Mouse (Mus musculus) thymus, adult 18-20 months (tissue): Measurements from ENCODE around the gene Rps6kc1.

Experiments
- DNase-seq, 2 experiments: peaks; one replicate each; pipeline ENCODE4 v3.0.0; 2022; ENCODE audit warnings: mixed read lengths in 2 of 2

Rps6kc1 gene

DNA sequence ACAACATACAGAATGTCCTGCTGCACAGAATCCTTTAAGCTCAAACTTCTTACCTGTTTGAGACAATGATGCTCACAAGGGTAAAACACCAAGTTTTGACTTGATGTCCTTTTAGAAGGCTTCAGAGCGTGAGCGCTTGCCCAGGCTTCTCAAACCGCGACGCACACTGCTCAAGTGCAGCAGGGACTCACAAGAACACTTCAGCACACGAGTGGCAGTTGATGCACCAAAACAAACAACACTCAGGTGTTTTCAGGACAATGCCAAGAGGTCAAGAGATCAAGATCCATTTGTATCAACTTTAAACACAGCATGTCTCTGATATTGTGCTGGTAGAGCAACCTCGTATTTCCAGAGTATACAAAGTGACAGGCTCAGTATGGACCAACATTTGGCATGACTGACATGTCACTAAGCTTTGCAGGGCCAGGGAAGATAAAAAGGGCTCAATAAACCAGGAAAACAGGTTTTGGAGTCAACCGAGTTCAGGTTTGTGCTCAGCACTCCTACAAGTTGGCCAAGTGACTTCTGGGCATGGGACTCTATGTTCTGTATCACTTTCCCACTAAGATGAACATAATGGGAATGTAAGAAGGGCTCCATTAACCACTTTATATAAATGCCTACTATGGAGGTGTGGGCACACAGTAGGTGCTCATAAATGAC is 78.5 kb downstream of the Rps6kc1 start:
- no peak for DNase-seq

DNA sequence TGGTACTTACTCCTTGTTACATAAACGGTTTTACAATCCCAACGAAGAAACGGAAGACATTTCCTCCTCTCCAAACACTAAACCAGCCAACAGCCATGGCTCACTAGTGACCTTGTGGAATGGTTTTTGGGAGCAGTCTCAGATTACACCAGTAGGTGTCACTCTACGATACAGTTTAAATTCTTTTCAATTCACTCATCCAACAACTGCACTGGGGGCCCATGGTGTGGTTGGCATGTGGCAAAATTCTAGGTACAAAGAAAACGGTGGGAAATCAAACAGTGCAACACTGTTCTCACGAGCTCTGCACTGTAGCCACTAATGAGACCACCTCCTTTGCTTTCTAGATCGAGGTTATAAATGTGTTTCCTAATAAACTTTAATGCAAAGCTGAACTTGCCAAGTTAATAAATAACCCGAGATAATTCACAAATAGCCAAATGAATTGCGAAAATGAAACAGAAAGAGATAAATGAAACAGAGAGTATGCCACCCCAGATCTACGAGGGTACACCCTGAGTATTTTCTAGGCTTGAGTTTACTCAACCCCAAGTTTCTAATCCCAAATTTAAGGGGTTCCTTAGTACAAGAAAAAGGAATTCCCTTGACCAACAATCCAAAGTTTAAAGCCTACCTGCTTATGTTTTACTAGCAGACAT is 79.6 kb downstream of the Rps6kc1 start:
- DNase-seq, result no peak

DNA sequence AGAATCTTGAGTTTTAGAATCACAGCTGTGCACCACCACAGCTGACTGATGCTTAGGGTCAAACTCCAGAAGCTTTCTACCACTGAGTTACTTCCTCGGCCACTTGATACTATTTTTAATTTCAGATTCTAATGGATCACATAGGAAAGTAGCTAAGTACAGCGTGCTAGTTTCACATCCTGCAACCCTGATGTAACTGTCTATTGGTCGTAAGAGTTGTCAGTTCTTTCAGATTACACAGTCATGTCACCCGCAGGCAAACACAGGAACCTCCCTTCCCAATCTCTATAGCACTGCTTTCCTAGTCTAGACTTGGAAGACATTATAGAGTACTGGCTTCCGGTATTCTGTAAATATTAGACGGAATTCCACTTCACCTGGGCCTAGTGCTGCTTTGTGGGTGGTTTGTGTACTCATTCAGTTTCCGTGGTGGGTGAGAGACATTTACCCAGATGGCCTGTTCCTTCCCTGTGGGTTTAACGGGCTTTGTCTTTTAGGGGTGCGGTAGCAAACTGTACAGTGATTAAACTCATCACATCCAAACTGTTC is 85.0 kb downstream of the Rps6kc1 start:
- DNase-seq, result no peak

DNA sequence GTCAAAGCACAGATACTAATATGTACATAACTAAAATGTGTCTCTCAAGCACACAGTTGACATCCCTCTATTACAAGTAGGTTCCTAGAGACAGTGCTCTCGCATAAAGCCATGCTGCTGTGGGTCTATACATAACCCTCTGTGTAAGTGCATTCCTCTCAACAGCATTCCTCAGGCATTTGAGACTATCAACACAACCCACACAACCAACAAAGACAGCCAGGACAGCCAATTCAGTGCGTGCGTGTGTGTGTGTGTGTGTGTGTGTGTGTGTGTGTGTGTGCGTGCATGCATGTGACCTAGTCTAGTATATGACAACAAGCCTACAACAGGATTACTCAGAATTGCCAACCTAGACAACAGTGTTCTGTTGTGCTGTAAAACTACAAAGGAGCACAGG is 87.8 kb downstream of the Rps6kc1 start:
- DNase-seq, result no peak

DNA sequence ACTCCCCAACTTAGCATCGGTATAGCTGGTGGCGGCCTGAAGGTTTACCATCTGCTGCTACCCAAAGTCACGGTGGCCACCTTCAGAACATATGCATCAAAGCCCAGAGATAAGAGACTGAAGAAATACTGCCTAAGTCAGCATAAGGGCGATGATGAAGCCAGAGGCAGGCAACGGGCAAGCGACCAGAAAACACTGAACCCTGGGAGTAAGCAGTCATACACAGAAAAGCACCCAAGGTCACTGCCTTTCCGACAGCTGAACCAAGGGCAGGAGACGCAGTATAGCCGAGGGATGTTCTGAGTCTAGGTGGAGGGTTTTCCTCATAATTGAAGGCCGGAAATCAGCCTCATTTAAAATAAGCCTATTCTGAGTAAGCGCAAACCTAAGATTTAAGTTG is 95.4 kb downstream of the Rps6kc1 start:
- no peak for DNase-seq

DNA sequence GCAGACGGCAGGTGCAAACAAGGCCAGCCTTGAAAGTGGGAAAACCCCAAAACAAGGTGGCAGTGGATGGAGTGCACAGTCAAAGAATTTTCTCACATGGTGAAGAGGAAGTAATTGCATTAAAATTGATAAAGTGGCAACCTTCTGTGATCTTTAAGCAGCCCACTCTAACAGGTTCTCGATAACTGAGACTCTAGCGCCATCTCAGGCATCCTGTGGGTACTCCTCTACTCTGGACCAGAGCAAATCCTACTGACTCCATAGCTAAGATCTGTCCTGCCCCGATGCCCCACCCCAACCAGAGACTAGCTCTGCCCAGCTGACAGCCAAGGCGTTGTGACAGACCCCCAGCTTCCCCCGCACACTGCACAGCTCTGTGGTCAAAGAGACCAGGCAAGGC is 101.2 kb downstream of the Rps6kc1 start:
- no peak for DNase-seq

DNA sequence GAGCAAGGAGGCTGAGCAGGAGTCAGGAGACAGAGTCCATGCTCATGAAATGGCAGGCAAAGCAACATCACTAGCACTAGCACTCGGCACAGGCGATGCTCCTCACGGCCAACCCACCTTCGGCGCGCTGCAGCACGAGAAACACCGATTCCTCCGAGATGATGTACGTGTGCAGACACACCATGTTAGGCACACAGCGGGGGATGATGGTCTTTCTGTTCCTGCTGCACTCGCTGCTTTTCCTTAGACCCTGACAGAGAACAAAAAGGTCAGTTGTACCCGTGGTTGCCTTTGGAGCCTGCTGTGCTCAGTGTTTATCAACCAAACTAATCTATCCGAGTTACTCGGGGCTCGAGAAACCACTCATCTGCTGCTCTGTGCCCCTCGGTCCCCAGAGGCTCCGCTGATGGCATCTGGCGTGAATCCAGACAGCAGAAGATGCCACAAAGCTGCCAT is 102.8 kb downstream of the Rps6kc1 start:
- DNase-seq, result no peak

DNA sequence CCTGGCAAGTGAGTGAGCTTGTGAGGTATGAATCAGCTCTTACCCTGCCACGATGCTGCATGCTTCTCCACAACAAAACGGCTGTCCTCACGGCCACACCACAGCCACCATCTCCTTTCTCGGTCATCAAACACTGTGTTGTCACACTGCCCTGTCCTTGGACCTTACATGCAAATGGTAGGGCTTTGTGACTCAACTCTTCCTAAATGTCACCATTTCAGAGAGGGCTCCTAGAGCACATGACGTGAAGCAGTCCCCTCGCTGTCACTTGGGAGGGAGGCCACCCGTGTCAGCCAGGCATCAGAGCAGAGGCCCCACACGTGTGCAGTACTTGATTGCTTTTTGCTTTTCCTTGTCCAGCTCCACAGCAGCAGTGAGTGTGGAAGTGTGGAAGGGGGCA is 104.8 kb downstream of the Rps6kc1 start:
- no peak for DNase-seq

DNA sequence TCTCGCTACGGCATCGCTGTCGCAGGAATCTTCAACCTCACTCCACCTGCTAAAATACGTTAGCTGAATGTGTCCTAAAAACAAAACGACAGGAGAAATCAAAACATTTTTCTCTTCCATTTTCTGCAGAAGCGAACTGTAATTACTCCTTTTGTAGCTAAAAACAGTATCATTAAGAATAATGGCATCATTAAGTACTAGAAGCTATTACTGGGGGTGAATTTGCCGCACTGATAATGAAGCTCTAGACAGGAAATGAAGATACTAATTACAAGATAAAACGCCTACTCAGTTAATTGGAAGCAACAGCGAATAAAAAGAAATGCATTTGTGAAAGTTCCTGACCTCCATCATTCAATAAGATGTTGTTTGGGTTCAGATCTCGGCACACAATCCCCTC is 112.9 kb downstream of the Rps6kc1 start:
- DNase-seq, result no peak

DNA sequence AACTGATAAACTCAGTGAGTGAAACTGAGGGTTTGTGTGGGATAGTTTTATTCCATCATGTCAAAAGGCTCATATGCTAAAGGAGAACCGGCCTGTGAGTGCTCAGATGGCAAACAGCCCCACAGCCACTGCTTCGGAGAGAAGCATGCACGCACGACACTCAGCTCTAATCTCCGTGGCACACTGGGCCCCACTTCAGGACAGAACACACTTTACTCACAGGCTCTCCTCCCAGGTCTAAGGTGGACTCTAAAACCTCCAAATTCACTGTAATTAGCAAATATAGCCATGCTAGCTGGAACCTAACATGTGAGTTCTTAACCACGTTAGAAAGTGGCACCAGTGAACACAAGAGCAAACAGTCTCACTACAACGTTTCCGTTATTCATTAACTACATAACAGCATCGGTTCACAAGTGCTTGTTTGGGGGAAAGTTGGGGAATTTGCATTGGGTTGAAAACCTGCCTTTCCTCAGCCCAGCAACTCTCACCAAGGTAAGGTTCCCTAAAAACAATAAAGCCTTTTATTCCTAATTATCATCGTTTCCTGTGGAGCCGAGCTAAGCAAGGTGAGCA is 114.0 kb downstream of the Rps6kc1 start:
- DNase-seq, result no peak

DNA sequence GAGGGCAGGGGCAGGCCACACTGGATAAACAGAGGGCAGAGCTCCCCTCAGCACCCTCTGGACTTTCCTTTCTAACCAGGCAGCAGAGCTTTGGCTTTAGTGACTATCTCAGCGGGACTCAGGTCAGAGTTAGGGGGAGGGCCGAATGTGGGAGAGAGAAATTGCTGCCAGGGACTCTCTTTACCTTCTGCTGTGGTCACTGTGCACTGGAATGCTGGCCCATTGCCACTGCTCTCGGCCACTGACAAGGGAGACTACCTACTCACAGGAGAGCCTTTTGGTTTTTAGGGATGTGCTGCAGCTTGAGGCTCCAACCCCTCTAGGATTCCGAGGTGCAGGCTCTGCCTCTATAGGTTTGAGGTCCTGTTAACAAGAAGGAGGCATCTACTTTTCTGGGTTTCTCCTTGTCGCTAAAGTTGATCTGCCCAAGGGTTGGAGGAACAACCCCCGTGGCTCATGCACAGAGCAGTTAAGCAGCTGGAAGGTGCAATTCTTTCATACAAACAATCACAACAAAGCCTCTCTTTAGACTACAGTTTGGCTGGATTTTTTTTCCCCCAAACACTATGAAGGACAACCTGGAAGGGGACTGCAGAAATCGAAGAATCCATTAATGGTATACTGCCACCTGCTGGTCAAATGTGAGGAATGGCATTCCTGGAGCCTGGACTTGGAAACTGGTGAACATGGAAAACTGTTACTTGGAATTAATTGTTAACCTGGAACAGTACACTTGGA is 114.7 kb downstream of the Rps6kc1 start:
- no peak for DNase-seq

DNA sequence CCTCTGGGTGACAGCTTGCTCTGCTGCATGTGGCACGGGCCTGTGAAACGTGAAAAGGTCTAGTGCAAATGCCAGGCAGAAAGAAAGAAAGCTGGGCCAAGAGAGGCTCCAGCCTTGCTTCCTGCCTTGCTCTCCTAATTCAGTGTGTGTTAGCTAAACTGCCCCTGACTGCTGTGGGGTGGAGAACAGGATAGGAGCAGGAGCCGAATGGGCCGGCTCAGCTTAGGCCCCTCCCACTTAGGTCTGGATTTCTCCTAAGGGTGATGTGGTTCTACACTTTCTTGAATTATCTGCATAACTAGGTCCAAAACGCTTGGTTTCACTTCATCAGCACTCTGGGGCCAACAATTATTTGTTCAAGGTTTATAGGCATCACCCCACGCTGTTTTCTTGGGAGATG is 119.9 kb downstream of the Rps6kc1 start:
- no peak for DNase-seq

DNA sequence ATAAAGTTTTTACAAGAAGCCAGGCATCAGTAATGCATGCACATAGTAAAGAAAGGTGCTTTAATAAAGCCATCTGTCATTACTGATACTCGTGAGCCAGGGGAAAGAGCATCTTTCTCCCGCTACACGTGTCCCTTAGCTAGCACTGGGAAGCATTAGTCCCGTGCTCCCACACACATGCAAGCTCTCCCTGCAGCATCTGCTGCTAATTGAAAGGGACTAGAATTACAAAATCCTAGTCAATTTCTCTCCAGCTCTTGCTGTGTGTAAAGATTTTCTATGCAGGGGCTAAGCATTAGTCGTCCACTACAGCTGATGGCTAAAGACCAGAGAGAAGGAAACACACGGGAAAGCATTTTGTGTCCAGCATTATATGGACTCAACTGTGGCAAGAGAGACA is 120.8 kb downstream of the Rps6kc1 start:
- DNase-seq, result no peak

DNA sequence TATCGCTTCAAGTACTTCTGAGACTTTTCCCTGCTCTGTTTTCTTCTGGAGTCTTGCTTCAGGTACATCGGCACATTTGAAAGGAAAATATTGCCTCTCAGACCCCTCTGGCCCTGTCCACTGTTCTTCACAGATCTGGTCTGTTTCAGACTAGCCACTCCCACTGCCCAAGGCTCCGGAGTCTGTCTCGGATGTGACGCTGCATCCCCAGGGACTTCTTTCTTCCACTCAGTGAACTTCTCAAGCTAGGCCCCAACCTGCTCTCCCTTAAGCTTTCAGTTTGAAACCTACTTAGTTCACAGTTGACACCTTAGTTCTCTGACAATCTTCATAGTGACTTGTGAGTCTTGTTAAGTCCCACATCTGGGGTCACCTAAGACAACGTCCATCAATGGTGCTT is 133.9 kb downstream of the Rps6kc1 start:
- no peak for DNase-seq

DNA sequence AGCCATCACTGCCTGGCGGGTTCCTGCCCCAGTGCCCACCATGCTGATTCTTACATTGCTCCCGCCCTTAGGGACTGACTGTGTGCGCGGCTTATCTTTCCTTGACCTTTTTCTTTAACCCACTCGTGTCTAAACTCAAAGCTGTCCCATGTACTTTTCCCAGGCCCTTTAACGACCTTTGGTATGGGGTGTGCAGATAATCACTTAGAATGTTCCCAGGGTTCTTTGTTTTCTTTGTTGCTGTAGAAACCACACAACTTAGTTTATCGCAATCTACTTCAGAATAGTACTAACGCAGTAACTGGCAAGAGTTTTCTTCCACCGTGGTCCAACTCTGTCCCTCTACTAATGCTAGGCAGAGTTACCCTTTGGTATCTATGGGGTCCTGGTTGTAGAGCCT is 135.3 kb downstream of the Rps6kc1 start:
- DNase-seq, result no peak

DNA sequence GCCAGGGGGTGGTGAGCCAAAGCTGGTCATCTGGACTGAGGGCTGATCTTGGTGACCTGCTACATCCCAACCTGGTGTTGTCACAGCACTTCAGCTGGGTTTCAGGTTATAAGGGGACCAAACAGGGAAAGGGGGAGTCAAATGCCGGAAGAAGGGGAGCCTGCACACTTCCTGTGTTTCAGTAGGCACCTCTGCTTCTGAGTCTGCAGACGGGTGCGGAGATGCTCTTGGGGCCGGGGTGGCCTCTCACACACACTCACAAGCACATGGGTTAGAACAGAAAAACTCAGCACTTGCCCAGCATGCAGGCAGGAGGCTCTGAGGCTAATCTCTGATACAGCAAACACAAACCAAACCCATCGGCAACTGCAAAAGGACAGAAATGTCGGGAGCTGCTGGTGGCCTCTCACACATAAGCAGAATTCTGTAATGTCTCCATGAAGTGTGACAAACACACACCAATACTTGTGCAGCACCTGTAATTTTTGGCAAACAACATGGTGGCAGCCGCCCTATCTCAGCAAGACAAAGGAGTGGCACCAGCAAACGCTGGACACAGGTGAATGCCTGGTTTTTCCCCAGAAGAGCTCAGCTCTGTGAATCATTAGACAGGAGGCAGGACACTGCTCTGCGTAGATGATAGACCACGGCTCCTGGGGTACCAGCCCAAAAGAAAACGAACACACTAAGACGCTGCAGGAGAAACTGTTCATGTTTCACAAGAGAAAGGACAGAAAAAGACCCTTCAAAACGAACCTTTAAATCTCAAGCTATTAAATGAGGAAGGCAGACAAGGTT is 139.3 kb downstream of the Rps6kc1 start:
- DNase-seq, result no peak

DNA sequence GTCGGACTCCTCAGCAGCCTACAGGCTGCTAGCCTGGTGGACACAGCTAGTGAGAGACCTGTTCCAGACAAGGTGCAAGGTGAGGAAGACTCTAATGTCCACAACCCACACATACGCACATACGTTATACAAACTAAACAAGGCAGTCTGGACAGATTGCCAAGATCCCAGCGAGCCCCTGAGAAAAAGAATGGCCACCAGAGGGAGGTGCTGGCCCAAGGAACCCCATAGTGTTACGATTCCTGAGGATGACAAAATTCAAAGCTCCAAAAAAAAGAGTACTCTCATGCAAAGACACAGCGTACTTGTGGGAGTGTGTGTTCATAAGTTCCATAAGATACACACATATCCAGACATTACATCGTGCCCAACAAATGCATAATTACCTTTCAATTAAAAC is 141.8 kb downstream of the Rps6kc1 start:
- DNase-seq, result no peak

DNA sequence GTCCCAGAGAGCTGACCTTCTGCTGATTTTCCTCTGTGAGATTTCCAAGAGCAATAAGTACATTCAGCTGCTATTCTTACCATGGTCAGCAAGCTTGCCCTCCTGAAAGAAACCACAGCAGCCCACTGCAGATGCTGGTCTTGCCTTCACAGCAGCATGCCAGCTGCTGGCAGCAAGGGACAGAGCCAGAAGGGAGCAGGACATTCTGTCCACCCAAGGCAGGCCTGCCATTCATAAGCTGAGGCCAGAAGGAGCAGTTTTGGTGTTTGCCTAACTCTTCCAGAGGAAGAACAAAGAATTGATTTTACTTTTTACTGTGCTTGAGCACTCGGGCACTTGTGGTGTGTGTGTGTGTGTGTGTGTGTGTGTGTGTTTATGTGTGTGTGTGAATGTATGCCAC is 143.3 kb downstream of the Rps6kc1 start:
- no peak for DNase-seq

DNA sequence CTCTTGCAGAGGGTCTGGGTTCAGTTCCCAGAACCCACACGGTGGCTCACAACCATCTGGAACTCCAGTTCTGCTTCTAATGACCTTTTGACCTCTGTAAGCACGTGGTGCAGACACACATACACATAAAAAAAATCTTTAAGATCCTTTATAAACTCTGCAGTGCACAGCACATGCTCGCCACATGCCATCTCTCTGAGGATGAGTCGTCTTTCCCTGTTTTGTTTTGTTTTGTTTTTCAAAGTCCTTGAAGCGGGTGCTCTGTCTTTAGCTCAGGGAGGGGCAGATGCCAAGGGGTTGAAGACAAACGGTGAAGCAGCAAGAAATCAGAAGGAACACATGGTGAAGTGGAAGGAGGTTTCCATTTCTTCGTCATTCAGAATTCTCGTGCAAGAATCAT is 143.9 kb downstream of the Rps6kc1 start:
- no peak for DNase-seq

DNA sequence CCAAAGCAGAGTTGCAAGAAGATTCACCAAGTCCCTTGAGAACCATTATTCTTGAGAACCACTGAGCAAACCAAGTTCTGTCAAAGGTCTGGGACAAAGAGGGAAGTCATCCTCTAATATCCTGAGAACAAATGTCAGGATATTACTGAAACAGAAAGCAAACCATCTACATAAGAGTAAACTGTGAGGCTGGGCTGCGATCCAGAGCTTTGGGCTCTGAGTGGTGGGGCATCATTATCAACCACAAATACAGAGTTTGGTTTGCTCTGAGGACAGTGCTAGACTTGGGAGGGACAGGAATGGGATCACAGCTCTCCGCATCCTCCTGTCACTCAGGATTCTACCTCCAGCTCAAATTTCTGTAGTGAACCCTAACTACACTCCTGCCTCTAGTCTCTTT is 144.8 kb downstream of the Rps6kc1 start:
- DNase-seq, result no peak

DNA sequence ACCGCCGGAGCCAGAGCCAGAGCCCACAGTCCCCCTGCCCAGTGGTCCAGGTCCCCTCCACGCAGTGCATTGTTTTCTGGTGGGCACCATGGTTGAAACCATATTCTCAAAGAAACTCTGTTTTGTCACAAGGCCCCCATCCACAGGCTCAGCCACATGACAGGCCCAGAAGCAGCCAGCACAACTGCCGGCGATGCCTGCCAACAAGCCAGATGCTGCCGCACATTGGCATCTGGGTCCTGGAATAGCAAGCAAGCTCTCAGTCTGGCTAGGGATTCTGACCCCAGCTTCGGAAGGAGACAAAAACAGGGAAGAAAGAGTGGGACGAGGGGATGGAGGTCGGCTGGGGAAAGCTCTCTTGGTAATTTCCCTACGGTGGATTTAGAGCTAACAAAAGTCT is 147.8 kb downstream of the Rps6kc1 start:
- DNase-seq, result no peak

DNA sequence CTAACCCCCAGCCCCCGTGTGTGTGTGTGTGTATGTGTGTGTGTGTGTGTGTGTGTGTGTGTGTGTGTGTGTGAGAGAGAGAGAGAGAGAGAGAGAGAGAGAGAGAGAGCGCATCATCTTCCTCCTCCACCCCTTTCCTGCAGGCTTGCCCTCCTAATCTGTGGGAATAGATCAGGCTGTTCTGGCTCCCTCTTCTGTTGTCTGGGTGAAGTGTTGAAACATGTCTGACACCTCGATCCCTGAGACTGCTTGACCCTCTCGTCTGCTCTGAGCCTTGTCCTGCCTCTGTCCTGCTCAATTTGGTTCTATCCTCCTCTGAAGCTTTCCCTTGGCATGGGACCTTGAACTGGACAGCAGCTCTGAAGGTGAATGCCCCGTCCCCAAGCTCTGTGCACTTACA is 149.8 kb downstream of the Rps6kc1 start:
- DNase-seq, result no peak

DNA sequence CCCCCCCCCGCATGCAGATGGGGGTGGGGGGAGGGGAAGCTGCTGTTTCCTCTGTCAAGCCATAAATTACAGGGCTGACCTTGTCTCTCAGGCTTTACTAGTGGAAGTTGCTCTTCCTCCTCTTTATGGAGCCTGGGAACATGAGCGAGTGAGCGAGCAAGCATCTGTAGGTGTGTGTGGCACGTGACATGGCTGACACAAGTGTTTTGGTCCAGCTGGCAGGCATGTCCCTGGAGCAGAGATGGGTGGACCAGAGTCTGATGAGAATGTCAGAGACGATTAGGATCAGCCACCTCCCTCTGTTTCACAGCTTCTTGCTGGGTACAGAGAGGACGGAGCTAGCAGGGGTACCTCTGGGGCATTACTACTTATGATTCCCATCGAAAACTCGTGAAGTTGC is 153.7 kb downstream of the Rps6kc1 start:
- DNase-seq, result no peak
